Mouse (Mus musculus): Measurements from ENCODE around the gene Efna1.

GRCm38 (mm10) chr3:89287286-89287685 is 6.3 kb upstream of the Efna1 start:
- no peak for TF ChIP-seq CTCF (IDR thresholded peaks at IDR 0.05; ENCODE audit: low read depth)
- TF ChIP-seq EP300 (IDR thresholded peaks at IDR 0.05; ENCODE audit: low read depth): no peak
